ENCODE assay signal across 8 mouse cellular contexts in genomic region chr9:22388401-22388980, GRCm38 (mm10). TPM values are rescaled to one million over a fixed set of nuclear protein-coding genes. Genes with fewer than 3 reads are reported as not detected.
DNase-seq lines count a peak whose midpoint lies in the region; ATAC-seq and TF ChIP-seq lines count a peak whose summit lies in the region.

No protein-coding gene starts in this region.

- DNase-seq in gastrocnemius, postnatal 4 days (ENCODE audit: low spot score in 2 of 2), result peak; percentile 20 to 37
- DNase-seq in gastrocnemius, postnatal 36 days, result no peak
- DNase-seq in embryo, embryonic 10.5 days (ENCODE audit: low spot score), result peak; percentile 84
- peak; percentile 18 to 19 for DNase-seq in heart, postnatal 36 days
- peak; percentile 37 to 43 for DNase-seq in spleen, postnatal 14 days (ENCODE audit: low spot score in 2 of 2)
- no peak for DNase-seq in layer of hippocampus, adult 9-10 months (ENCODE audit: low spot score)

- peak; percentile 78 for ATAC-seq in liver, embryonic 15.5 days (ENCODE audit: insufficient read depth)

- TF ChIP-seq CTCF in E14TG2a.4 (conservative IDR thresholded peaks at IDR 0.05; ENCODE audit: low read length), result no peak

- peak overlapping the region; percentile 96 for H3K27ac ChIP-seq in liver, embryonic 15.5 days (replicated peaks)

- no peaks in the 10 kb centered on the region for H3K27me3 ChIP-seq in E14TG2a.4 (ENCODE audit: insufficient read depth, low read length)
- H3K27me3 ChIP-seq in liver, embryonic 15.5 days, result no peaks in the 10 kb centered on the region

- H3K4me3 ChIP-seq in E14TG2a.4 (replicated peaks; ENCODE audit: low read length), result peak overlapping the region; percentile 98
- peak overlapping the region; percentile 91 for H3K4me3 ChIP-seq in liver, embryonic 15.5 days (replicated peaks)

- under 1% methylated on average over 41 of the region's 41 CpGs for WGBS in liver, embryonic 15.5 days (ENCODE audit: insufficient replicate concordance)

- H3K4me2 ChIP-seq in liver, embryonic 15.5 days, result peak overlapping the region; percentile 97

- intact Hi-C loops in gastrocnemius, postnatal 36 days (cut with DNase I), result no loop called here
- intact Hi-C loops in heart, postnatal 36 days (cut with DNase I), result loop anchor here (2.0 to 5.0 kb wide), 3 partner anchors 20 to 156 kb away; no protein-coding TSS in a partner anchor

- H3K36me3 ChIP-seq in E14TG2a.4 (ENCODE audit: insufficient read depth, low read length), result peaks cover 25% of the 10 kb centered on the region
- H3K36me3 ChIP-seq in liver, embryonic 15.5 days (replicated peaks), result peaks cover 19% of the 10 kb centered on the region

- H3K9ac ChIP-seq in liver, embryonic 15.5 days, result peak overlapping the region; percentile 98

- no peaks in the 10 kb centered on the region for H3K9me3 ChIP-seq in E14TG2a.4 (ENCODE audit: low read length)
- H3K9me3 ChIP-seq in liver, embryonic 15.5 days (replicated peaks), result no peaks in the 10 kb centered on the region

- H3K4me1 ChIP-seq in E14TG2a.4 (replicated peaks; ENCODE audit: low read depth, low read length), result peaks cover 69% of the 10 kb centered on the region
- peaks cover 45% of the 10 kb centered on the region for H3K4me1 ChIP-seq in liver, embryonic 15.5 days (replicated peaks)

RNA-seq across cellular contexts. Expression of gene Anln, which starts 0.5 kb away (rescaled TPM):
- total RNA-seq in gastrocnemius, postnatal 4 days (2021), result 10 to 100 TPM; 25.9 to 26.3 TPM
- 1 to 10 TPM in 1 of 2 experiments, under 1 TPM in 1; 0.96 to 1.6 TPM for total RNA-seq in gastrocnemius, postnatal 36 days (2021)
- total RNA-seq in heart, postnatal 36 days (2021), result 1 to 10 TPM; 1.6 to 2.1 TPM
- polyA plus RNA-seq in liver, embryonic 15.5 days (2015; fragmentation: Nextera tagmentation; extraction: Ambion mirVana), result 25.8 and 27.1 TPM in 2 replicates

RNA-seq across cellular contexts. Expression of gene 9530077C05Rik, which starts 22.8 kb away (rescaled TPM):
- under 1 TPM; 0.69 to 0.83 TPM for total RNA-seq in gastrocnemius, postnatal 4 days (2021)
- total RNA-seq in gastrocnemius, postnatal 36 days (2021), result under 1 TPM; 0.13 to 0.20 TPM
- total RNA-seq in heart, postnatal 36 days (2021), result under 1 TPM; 0.47 to 0.57 TPM
- 1.8 and 2.0 TPM in 2 replicates for polyA plus RNA-seq in liver, embryonic 15.5 days (2015; fragmentation: Nextera tagmentation; extraction: Ambion mirVana)

Comparison
In these comparisons a context has a peak if more than half of its experiments do, and no peak if none do; other contexts are left out.
1. DNase-seq: peak in gastrocnemius, postnatal 4 days (2 of 2), embryo, embryonic 10.5 days (single experiment), heart, postnatal 36 days (2 of 2) and spleen, postnatal 14 days (2 of 2); none in gastrocnemius, postnatal 36 days (0 of 2) and layer of hippocampus, adult 9-10 months (single experiment).
2. RNA of gene Anln, which starts 0.5 kb away (total RNA-seq): 25.9 to 26.3 TPM in gastrocnemius, postnatal 4 days; 1.6 to 2.1 TPM in heart, postnatal 36 days and 0.96 to 1.6 TPM in gastrocnemius, postnatal 36 days; every median in the first group is over 4 times any median in the second.